Mouse (Mus musculus): ENCODE data around the gene Rin1. TPM values are rescaled to one million over a fixed set of nuclear protein-coding genes. Genes with fewer than 3 reads are reported as not detected.

Gene Rin1
- polyA plus RNA-seq, 1 experiment from 2014 or later: 1.9 TPM

DNA sequence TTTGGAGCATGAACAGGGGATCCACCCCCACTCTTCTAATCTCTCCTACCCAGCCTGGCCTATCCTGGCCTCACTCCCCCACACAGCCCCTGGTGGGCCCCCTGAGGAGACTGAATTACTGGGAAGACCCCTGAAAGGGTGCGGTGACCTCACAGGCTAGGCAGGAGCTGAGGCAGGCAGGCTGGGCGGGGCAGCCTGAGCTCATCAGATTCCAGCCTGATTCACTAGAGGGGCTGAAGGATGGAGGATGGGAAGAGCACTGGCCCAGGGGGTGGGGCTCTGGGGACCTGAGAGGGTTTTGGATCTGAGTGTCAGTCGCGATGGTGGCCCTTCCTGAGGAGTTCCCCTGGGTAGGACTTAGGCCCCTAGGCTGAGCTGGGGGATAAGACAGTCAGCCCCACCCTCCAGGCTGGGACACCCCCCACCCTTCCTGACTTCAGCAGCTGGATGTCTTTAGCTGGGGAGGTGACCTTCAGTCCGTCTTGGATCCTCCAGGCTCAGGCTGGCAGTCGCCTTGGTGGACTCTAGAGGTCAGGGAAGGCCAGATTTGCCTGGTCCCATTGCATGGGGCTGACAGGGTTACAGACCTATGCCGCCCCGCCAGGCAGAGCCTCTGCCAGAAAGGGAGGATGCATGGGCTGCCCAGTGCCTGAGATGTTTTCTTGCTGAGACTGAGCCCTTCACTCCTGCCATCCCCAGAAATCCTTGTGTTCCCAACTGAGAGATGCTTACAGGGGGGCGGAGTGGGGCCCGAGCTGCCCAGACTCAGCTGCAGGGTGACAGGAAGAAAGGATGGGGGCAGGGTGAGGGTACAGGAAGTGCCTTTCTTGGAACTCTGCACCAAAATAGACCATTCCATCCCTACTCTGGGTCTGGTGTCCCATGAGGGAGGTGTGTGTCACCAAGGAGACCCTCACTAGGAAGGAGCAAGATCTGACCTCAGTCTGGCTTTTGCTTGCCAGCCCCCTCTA, 8.8 kb downstream of the Rin1 start:
- Histone ChIP-seq H3K9me3 (replicated peaks) (no peaks in the 10 kb centered on the region), H3K4me3 (no peak overlapping the region), H3K4me1 (replicated peaks) (peaks cover 32% of the 10 kb centered on the region), H3K27me3 (peaks cover 5% of the 10 kb centered on the region; the same call in 1 of the 2 replicates), H3K4me2 (no peak overlapping the region), H3K27ac (peak overlapping the region; percentile 55), H3K36me3 (no peaks in the 10 kb centered on the region), H3K9ac (0 out of 2 replicates have a peak overlapping the region, but pooled peaks have one; percentile 3)
- WGBS: 8% methylated on average over 10 of the region's 10 CpGs
- ATAC-seq (replicated peaks; ENCODE audit: insufficient number of reproducible peaks, insufficient read depth, low FRiP score, low read depth): peak; percentile 27

DNA sequence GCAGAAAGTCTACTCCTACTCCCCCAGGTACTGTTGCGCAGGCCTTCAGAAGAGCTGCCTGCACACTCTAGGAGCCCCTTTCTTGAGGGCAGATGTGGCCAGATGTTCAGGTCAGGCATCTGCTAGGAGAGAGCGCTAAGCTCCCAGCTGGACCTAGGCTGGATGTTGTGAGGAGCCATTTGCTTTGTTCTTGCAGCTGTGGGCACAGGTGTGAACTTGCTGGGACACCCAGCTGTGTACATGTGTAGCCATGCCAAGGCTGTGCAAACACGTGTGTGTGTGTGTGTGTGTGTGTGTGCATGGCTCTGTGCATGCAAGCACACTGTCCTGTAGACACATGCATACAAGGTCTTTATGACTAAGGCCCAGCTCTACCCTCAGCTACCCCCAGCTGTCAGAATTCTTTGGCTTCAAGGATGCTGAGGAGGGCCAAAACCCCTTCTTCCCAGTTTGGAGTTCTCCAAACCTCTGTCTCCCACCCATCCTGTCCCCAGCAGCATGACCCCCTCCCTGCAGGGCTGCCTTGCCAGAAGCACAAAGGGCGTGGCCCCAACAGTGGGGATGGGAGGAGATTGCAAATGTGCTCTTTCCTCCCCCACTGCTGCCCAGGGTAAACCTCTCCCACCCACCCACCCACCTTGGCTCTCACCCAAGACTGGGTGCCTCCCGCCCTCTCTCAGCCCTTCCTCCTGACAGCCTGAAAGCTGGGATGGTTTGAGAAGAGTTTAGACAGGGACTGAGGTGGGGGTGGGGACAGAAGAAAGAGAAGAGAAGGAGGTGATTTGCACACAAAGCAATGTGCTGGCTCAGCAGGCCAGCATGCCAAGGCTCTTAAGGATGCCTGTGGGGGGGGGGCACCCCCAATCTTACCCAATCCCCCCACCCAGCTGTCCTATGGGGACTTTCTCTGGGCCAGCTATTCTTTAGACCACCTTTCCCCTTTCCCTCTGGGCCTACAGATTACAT, 10.4 kb downstream of the Rin1 start:
- Histone ChIP-seq H3K4me1 (replicated peaks) (peaks cover 37% of the 10 kb centered on the region), H3K4me3 (no peak overlapping the region), H3K9me3 (replicated peaks) (no peaks in the 10 kb centered on the region), H3K4me2 (no peak overlapping the region), H3K27ac (peak overlapping the region; percentile 29; the same call in 1 of the 2 replicates), H3K36me3 (no peaks in the 10 kb centered on the region), H3K27me3 (no peaks in the 10 kb centered on the region), H3K9ac (no peak overlapping the region)
- no peak; the same call in 1 of the 2 replicates for ATAC-seq (replicated peaks; ENCODE audit: insufficient number of reproducible peaks, insufficient read depth, low FRiP score, low read depth)
- 47% methylated on average over 5 of the region's 5 CpGs for WGBS

DNA sequence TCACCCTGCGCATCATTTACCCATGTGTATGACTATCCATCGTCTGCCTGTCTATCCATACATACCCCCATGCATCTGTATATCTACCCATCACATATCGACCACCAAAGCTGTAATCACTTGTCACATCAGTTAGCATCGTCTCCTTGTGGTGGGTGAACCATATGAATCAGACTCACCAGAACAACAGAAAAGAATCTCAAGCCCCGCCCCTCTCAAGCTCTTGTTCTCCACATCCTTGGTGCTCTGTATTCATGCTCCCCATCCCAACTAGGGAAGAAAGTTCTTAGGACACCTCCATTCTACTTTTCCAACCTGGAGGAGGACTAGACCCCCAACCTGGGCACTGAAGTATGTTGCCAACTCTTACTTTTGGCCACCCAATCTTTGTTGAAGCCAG, 11.8 kb downstream of the Rin1 start:
- Histone ChIP-seq H3K4me2 (no peak overlapping the region), H3K9ac (no peak overlapping the region), H3K4me3 (no peak overlapping the region), H3K27ac (no peak overlapping the region), H3K9me3 (replicated peaks) (no peaks in the 10 kb centered on the region), H3K4me1 (replicated peaks) (peaks cover 39% of the 10 kb centered on the region), H3K36me3 (no peaks in the 10 kb centered on the region), H3K27me3 (no peaks in the 10 kb centered on the region)
- no peak for ATAC-seq (replicated peaks; ENCODE audit: insufficient number of reproducible peaks, insufficient read depth, low FRiP score, low read depth)
- 84% methylated on average over 5 of the region's 5 CpGs for whole genome bisulfite sequencing

DNA sequence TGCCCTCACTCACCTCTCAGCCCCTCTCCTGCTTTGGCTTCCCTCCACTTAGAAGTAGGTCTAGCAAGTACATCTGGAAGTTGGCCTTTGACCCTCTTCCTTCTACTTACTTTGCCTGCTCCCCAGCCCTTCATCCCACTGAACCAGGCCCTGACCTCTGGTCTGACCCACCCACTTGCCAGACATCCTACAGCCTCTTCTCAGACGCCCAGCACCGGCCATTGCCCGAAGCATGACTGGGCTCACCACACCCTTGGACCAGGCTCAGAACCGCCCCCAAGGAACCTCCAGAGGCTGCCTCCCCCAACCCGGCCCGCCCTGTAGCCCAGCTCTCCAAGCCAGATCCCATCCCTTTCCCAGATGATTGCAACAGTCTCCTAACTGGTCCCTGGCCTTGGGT, 12.2 kb downstream of the Rin1 start:
- H3K9me3 ChIP-seq (replicated peaks): no peaks in the 10 kb centered on the region
- H3K4me2 ChIP-seq: no peak overlapping the region
- no peak overlapping the region for H3K9ac ChIP-seq
- no peaks in the 10 kb centered on the region for H3K36me3 ChIP-seq
- H3K27ac ChIP-seq: no peak overlapping the region
- no peaks in the 10 kb centered on the region for H3K27me3 ChIP-seq
- no peak for ATAC-seq (replicated peaks; ENCODE audit: insufficient number of reproducible peaks, insufficient read depth, low FRiP score, low read depth)
- 61% methylated on average over 6 of the region's 6 CpGs for WGBS
- H3K4me1 ChIP-seq (replicated peaks): peaks cover 43% of the 10 kb centered on the region
- no peak overlapping the region for H3K4me3 ChIP-seq

DNA sequence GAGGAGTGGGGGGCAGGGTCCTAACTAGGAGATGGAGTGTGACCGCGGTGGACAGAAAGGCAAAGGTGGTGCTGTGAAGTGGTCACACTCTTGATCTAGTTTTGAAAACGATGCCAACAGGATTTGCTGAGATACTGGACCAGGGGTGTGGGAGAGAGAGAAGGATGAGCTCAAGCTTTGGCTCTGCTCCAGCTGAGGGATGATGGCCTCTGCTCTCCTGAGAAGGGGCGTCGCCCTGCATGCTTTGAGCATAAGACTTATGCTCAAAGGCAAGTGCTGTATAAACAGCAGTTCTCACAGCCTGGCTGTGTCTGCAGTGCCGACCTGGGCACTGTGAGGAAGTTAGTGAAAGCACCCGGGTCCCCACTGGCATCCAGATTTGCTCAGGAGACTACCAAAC, 14.8 kb downstream of the Rin1 start:
- Histone ChIP-seq H3K9me3 (replicated peaks) (no peaks in the 10 kb centered on the region), H3K36me3 (no peaks in the 10 kb centered on the region), H3K27ac (no peak overlapping the region), H3K4me1 (replicated peaks) (peaks cover 48% of the 10 kb centered on the region), H3K4me2 (no peak overlapping the region), H3K4me3 (no peak overlapping the region), H3K9ac (no peak overlapping the region), H3K27me3 (peaks cover 18% of the 10 kb centered on the region)
- 47% methylated on average over 7 of the region's 7 CpGs for WGBS
- ATAC-seq (replicated peaks; ENCODE audit: insufficient number of reproducible peaks, insufficient read depth, low FRiP score, low read depth): no peak

DNA sequence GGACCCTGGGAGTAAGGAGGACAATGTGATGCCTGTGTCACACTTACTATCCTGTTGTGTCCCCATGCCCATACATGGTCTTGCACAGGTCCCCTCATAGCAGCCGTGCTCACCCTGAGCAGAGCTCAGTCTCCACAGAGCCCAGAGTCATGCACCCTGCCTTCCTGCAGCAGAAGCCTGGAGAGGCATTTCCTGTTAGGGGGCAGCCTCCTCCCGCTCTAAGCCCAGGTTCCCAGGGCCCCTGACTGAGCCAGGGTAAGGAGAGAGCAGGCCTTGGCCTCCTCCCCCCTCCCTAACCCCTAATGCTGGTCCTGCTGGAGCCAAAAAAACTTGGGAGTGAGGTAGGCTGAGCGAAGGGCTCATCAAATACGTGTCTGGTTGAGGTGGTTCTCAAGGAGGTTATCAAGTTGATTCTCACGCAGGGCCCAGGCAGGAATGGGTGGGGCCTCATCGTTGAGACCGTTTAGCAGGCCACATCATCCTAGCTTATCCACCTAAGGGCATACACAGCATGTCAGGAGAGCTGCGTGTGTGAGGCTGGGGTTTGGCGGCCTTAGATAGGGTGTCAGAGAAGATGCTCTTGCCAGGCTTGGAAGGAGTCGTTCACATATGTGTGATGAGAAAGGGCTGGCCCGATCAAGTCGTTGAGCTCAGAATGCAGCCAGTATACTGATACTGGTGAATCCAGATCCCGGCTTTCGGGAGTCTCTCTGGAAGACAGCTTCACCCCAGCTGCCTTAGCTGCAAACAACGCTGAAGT, 16.9 kb downstream of the Rin1 start:
- peak overlapping the region; percentile 94 for H3K4me2 ChIP-seq
- WGBS: 5% methylated on average over 15 of the region's 15 CpGs
- H3K36me3 ChIP-seq: no peaks in the 10 kb centered on the region
- peak overlapping the region; percentile 71 for H3K27ac ChIP-seq
- peak overlapping the region; percentile 49 for H3K4me3 ChIP-seq
- peak overlapping the region; percentile 56 for H3K9ac ChIP-seq
- no peaks in the 10 kb centered on the region for H3K9me3 ChIP-seq (replicated peaks)
- no peak; the same call in 1 of the 2 replicates for ATAC-seq (replicated peaks; ENCODE audit: insufficient number of reproducible peaks, insufficient read depth, low FRiP score, low read depth)
- H3K27me3 ChIP-seq: peaks cover 31% of the 10 kb centered on the region
- peaks cover 50% of the 10 kb centered on the region for H3K4me1 ChIP-seq (replicated peaks)

DNA sequence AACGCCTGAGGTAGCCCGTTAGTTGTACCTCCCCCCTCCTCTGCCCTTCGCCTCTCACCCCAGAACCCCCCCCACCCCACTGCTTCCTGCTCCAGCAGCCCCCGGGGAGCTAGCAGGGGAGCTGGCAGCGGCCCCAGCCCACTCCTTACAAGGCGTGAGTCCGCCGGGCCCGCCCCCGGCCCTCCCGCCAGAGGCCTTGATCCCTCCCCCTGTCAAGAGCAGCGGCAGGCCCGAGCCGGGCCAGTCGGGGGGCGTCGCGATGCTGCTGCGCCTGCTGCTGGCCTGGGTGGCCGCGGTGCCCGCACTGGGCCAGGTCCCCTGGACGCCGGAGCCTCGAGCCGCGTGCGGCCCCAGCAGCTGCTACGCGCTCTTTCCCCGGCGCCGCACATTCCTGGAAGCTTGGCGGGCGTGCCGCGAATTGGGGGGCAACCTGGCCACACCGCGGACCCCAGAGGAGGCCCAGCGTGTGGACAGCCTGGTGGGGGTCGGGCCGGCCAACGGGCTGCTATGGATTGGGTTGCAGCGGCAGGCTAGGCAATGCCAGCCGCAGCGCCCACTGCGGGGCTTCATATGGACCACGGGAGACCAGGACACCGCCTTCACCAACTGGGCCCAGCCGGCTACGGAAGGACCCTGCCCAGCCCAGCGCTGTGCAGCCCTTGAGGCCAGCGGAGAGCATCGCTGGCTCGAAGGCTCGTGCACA, 17.7 kb downstream of the Rin1 start, which contains the start of gene Cd248:
Cd248 (plus strand) TSS at position 212 of the 703 bp plus-strand sequence.
- Histone ChIP-seq H3K4me3 (peak within 1 kb of the TSS; percentile 49), H3K27me3 (peaks cover 31% of the 10 kb centered on the region), H3K4me1 (replicated peaks) (peaks cover 58% of the 10 kb centered on the region), H3K9ac (peak within 1 kb of the TSS; percentile 56), H3K4me2 (peak within 1 kb of the TSS; percentile 94), H3K9me3 (replicated peaks) (no peaks in the 10 kb centered on the region), H3K36me3 (no peaks in the 10 kb centered on the region), H3K27ac (peak within 1 kb of the TSS; percentile 71)
- under 1% methylated on average over 49 of the region's 56 CpGs for WGBS
- peak; percentile 61 for ATAC-seq (replicated peaks; ENCODE audit: insufficient number of reproducible peaks, insufficient read depth, low FRiP score, low read depth)

DNA sequence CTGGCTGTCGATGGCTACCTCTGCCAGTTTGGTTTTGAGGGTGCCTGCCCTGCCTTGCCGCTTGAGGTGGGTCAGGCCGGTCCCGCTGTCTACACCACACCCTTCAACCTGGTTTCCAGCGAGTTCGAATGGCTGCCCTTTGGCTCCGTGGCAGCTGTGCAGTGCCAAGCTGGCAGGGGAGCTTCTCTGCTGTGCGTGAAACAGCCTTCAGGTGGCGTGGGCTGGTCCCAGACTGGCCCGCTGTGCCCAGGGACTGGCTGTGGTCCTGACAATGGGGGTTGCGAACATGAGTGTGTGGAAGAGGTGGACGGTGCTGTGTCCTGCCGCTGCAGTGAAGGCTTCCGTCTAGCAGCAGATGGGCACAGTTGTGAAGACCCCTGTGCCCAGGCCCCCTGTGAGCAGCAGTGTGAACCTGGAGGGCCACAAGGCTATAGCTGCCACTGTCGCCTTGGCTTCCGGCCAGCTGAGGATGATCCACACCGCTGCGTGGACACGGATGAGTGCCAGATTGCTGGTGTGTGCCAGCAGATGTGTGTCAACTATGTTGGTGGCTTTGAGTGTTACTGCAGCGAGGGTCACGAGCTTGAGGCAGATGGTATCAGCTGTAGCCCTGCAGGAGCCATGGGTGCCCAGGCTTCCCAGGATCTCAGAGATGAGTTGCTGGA, 18.4 kb downstream of the Rin1 start:
- Histone ChIP-seq H3K4me1 (replicated peaks) (peaks cover 59% of the 10 kb centered on the region), H3K27me3 (peaks cover 31% of the 10 kb centered on the region), H3K27ac (no peak overlapping the region), H3K9me3 (replicated peaks) (no peaks in the 10 kb centered on the region), H3K4me3 (peak overlapping the region; percentile 49), H3K4me2 (peak overlapping the region; percentile 94), H3K36me3 (no peaks in the 10 kb centered on the region), H3K9ac (peak overlapping the region; percentile 56)
- no peak for ATAC-seq (replicated peaks; ENCODE audit: insufficient number of reproducible peaks, insufficient read depth, low FRiP score, low read depth)
- WGBS: 42% methylated on average over 21 of the region's 21 CpGs

DNA sequence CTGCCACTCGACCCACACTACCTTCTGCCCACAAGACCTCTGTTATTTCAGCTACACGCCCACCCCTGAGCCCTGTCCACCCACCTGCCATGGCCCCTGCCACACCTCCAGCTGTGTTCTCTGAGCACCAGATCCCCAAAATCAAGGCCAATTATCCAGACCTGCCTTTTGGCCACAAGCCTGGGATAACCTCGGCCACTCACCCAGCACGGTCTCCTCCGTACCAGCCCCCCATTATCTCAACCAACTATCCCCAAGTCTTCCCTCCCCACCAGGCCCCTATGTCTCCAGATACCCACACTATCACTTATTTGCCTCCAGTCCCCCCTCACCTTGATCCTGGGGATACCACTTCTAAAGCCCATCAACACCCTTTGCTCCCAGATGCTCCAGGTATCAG, 19.2 kb downstream of the Rin1 start:
- Histone ChIP-seq H3K4me2 (peak overlapping the region; percentile 94), H3K4me3 (peak overlapping the region; percentile 49; the same call in 1 of the 2 replicates), H3K4me1 (replicated peaks) (peaks cover 59% of the 10 kb centered on the region), H3K36me3 (no peaks in the 10 kb centered on the region), H3K9me3 (replicated peaks) (no peaks in the 10 kb centered on the region), H3K9ac (no peak overlapping the region), H3K27me3 (peaks cover 34% of the 10 kb centered on the region), H3K27ac (no peak overlapping the region)
- WGBS: 84% methylated on average over 5 of the region's 5 CpGs
- ATAC-seq (replicated peaks; ENCODE audit: insufficient number of reproducible peaks, insufficient read depth, low FRiP score, low read depth): no peak

DNA sequence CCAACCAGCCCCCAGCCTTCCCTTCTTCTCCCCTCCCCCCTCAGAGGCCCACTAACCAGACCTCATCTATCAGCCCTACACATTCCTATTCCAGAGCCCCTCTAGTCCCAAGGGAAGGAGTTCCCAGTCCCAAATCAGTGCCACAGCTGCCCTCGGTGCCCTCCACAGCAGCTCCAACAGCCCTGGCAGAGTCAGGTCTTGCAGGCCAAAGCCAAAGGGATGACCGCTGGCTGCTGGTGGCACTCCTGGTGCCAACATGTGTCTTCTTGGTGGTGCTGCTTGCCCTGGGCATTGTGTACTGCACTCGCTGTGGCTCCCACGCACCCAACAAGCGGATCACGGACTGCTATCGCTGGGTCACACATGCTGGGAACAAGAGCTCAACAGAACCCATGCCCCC, 19.7 kb downstream of the Rin1 start:
- H3K4me1 ChIP-seq (replicated peaks): peaks cover 58% of the 10 kb centered on the region
- WGBS: 80% methylated on average over 7 of the region's 7 CpGs

More for the DNA sequence above, 19.7 kb downstream of the Rin1 start:
- Histone ChIP-seq H3K27ac (no peak overlapping the region), H3K4me3 (peak overlapping the region; percentile 17), H3K9ac (no peak overlapping the region), H3K4me2 (peak overlapping the region; percentile 94), H3K9me3 (replicated peaks) (no peaks in the 10 kb centered on the region), H3K27me3 (peaks cover 39% of the 10 kb centered on the region), H3K36me3 (no peaks in the 10 kb centered on the region)
- ATAC-seq (replicated peaks; ENCODE audit: insufficient number of reproducible peaks, insufficient read depth, low FRiP score, low read depth): no peak
